Mouse (Mus musculus) C2C12 (cell line): ENCODE data around the gene Nfic.

Experiments
- CTCF ChIP-seq: IDR thresholded peaks from one replicate; pipeline ENCODE4 v1.5.1; 2011; ENCODE audit not compliant: control insufficient read depth, insufficient read depth, insufficient read length
- MYOD1 ChIP-seq: IDR thresholded peaks from one replicate; pipeline ENCODE4 v1.6.1; 2011; ENCODE audit warnings: low read depth; ENCODE audit not compliant: control insufficient read depth, insufficient read length

DNA sequence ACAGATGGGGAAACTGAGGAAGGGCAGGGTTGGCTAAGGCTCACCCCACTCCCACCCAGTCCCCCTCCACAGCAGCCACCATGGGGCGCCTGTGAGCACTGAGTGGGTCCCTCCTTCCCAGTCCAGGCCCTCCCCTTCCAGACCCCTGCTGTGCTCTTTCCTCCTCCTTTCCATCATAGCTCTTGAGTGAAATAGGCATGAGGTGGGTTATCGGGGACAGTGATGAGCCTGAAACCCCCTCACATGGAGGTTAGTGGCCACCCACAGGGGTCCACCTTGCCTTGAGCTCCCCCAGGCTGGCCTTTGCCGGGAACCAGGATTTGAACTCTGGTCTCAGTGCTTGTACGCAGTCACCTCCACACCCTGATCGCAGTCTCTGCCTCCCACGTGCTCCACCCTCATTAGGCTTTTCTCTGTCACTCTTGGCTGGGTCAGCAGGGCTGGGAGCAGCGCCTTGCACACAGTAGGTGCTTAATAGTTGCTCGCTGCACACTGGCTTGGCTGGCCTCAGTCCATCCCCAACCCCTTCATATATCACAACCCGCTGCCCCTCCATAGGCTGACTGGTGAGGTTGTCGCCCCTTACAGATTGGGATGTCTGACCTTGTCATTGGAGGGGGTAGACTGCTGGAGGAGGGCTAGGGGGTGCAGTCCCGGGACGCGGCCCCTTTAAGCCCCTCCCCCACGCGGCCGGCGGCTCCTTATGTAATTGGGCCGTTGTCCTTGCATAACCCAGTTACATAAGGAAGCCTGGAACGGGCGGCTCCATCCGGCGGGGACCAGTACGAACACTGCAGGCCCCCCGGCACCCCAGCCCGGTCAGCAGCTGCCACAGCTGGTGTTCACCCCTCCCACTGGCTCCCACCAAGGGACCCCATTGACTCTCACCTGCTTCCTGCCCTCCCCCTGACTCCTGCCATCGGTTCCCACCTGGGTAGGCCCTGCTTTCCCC, 41.8 kb downstream of the Nfic start:
- TF ChIP-seq CTCF (no peak), MYOD1 (no peak)
